24 mouse cellular contexts compared by ENCODE assay signal in genomic region chr19:3625111-3625510, GRCm38 (mm10).
"Had no signal": no experiment of that assay in that cellular context is flagged by ENCODE, and none has a peak within 500 bp of the region (broad histone marks: within the 10 kb centered on the region; RNA-seq: fewer than 3 reads in every experiment).

No protein-coding gene starts in this region.

- H3K9me3 ChIP-seq: liver, embryonic 12.5 days; liver, embryonic 15.5 days; midbrain, embryonic 12.5 days; midbrain, embryonic 15.5 days; neural tube, embryonic 12.5 days; neural tube, embryonic 15.5 days had no signal

- H3K4me3 ChIP-seq: layer of hippocampus, adult 2 months; left cerebral cortex, adult 2 months; limb, embryonic 12.5 days; limb, embryonic 15.5 days; liver, embryonic 12.5 days; liver, embryonic 15.5 days; midbrain, embryonic 12.5 days; midbrain, embryonic 15.5 days; neural tube, embryonic 12.5 days; neural tube, embryonic 15.5 days had no signal

- H3K36me3 ChIP-seq: midbrain, embryonic 15.5 days had no signal

- H3K27ac ChIP-seq: layer of hippocampus, adult 2 months; left cerebral cortex, adult 2 months; limb, embryonic 12.5 days; limb, embryonic 15.5 days; liver, embryonic 12.5 days; liver, embryonic 15.5 days; midbrain, embryonic 12.5 days; midbrain, embryonic 15.5 days; neural tube, embryonic 12.5 days; neural tube, embryonic 15.5 days had no signal

- ATAC-seq: inflammation-experienced regulatory T-cells, adult 6 months; liver, embryonic 12.5 days; midbrain, embryonic 15.5 days had no signal

- H3K4me2 ChIP-seq: limb, embryonic 12.5 days; limb, embryonic 15.5 days; liver, embryonic 12.5 days; liver, embryonic 15.5 days; midbrain, embryonic 12.5 days; midbrain, embryonic 15.5 days; neural tube, embryonic 12.5 days; neural tube, embryonic 15.5 days had no signal

- H3K27me3 ChIP-seq: limb, embryonic 12.5 days; limb, embryonic 15.5 days; liver, embryonic 12.5 days; liver, embryonic 15.5 days; midbrain, embryonic 12.5 days; midbrain, embryonic 15.5 days; neural tube, embryonic 12.5 days; neural tube, embryonic 15.5 days had no signal

- DNase-seq: kidney, adult 18-20 months; kidney, adult 9 months; kidney, postnatal 14 days; kidney, postnatal 4 days; layer of hippocampus, adult 9-11 months; lung, adult 2 months; lung, postnatal 14 days; lung, postnatal 4 days; right cerebral cortex, adult 18-20 months; right cerebral cortex, postnatal 14 days; right cerebral cortex, postnatal 4 days; spleen, adult 18-20 months; thymus, postnatal 25 days had no signal

- H3K9ac ChIP-seq: limb, embryonic 12.5 days; limb, embryonic 15.5 days; liver, embryonic 12.5 days; liver, embryonic 15.5 days; midbrain, embryonic 12.5 days; midbrain, embryonic 15.5 days; neural tube, embryonic 12.5 days; neural tube, embryonic 15.5 days had no signal

- H3K4me1 ChIP-seq: limb, embryonic 12.5 days; liver, embryonic 15.5 days; midbrain, embryonic 12.5 days; midbrain, embryonic 15.5 days; neural tube, embryonic 12.5 days; neural tube, embryonic 15.5 days had no signal
